Mouse (Mus musculus): ENCODE results near the gene Gm21885. TPM values are rescaled to one million over a fixed set of nuclear protein-coding genes. Genes with fewer than 3 reads are reported as not detected.

Gm21885 gene
- polyA plus RNA-seq, 1 experiment from 2014 or later, result not detected

GRCm38 (mm10) chr11:94323271-94323925 is 41.7 kb downstream of the Gm21885 start:
- 52% methylated on average over 5 of the region's 5 CpGs for WGBS
- Histone ChIP-seq H3K9me3 (no peaks in the 10 kb centered on the region), H3K27ac (peak overlapping the region; percentile 98; the same call in 1 of the 2 replicates), H3K4me3 (replicated peaks) (no peak overlapping the region), H3K4me2 (replicated peaks) (no peak overlapping the region), H3K9ac (replicated peaks) (no peak overlapping the region), H3K4me1 (replicated peaks) (peaks cover 40% of the 10 kb centered on the region), H3K27me3 (no peaks in the 10 kb centered on the region), H3K36me3 (peaks cover 3% of the 10 kb centered on the region; the same call in 1 of the 2 replicates)
- no peak for ATAC-seq

GRCm38 (mm10) chr11:94324618-94325017 is 42.9 kb downstream of the Gm21885 start:
- H3K27me3 ChIP-seq, result no peaks in the 10 kb centered on the region
- H3K9me3 ChIP-seq, result no peaks in the 10 kb centered on the region
- H3K36me3 ChIP-seq, result no peaks in the 10 kb centered on the region
- no peak for ATAC-seq
- 88% methylated on average over 5 of the region's 5 CpGs for WGBS
- H3K27ac ChIP-seq, result no peak overlapping the region
- peaks cover 41% of the 10 kb centered on the region for H3K4me1 ChIP-seq (replicated peaks)
- H3K9ac ChIP-seq (replicated peaks), result no peak overlapping the region
- no peak overlapping the region for H3K4me3 ChIP-seq (replicated peaks)
- H3K4me2 ChIP-seq (replicated peaks), result no peak overlapping the region

- Histone ChIP-seq H3K4me2 (replicated peaks) (peak overlapping the region; percentile 78), H3K36me3 (no peaks in the 10 kb centered on the region), H3K9me3 (no peaks in the 10 kb centered on the region), H3K4me1 (replicated peaks) (peaks cover 52% of the 10 kb centered on the region), H3K27ac (peak overlapping the region; percentile 99), H3K27me3 (no peaks in the 10 kb centered on the region), H3K4me3 (replicated peaks) (peak overlapping the region; percentile 70), H3K9ac (replicated peaks) (peak overlapping the region; percentile 60)
- ATAC-seq, result peak; percentile 86
- WGBS, result under 1% methylated on average over 10 of the region's 10 CpGs
Measured at GRCm38 (mm10) chr11:94326961-94327411, 45.3 kb downstream of the Gm21885 start.

- WGBS, result 1% methylated on average over 68 of the region's 78 CpGs
- peak within 1 kb of the TSS; percentile 70 for H3K4me3 ChIP-seq (replicated peaks)
- peak; percentile 90 for ATAC-seq
- no peaks in the 10 kb centered on the region for H3K9me3 ChIP-seq
- H3K27ac ChIP-seq, result peak within 1 kb of the TSS; percentile 99
- peaks cover 48% of the 10 kb centered on the region for H3K4me1 ChIP-seq (replicated peaks)
- H3K27me3 ChIP-seq, result no peaks in the 10 kb centered on the region
- H3K9ac ChIP-seq (replicated peaks), result peak within 1 kb of the TSS; percentile 95
- peak within 1 kb of the TSS; percentile 78 for H3K4me2 ChIP-seq (replicated peaks)
- no peaks in the 10 kb centered on the region for H3K36me3 ChIP-seq
Measured at GRCm38 (mm10) chr11:94327693-94328643, 46.3 kb downstream of the Gm21885 start, which contains the start of gene Ankrd40. Gene Ankrd40, plus strand, starts transcription at chr11:94328001.

- Histone ChIP-seq H3K27ac (peak overlapping the region; percentile 99), H3K36me3 (0 out of 2 replicates have a peak, but pooled peaks cover under 1% of the 10 kb centered on the region), H3K27me3 (no peaks in the 10 kb centered on the region), H3K9ac (replicated peaks) (peak overlapping the region; percentile 95), H3K4me2 (replicated peaks) (peak overlapping the region; percentile 78), H3K4me1 (replicated peaks) (peaks cover 46% of the 10 kb centered on the region), H3K9me3 (no peaks in the 10 kb centered on the region), H3K4me3 (replicated peaks) (peak overlapping the region; percentile 70)
- ATAC-seq, result no peak
- WGBS, result under 1% methylated on average over 10 of the region's 10 CpGs
Measured at GRCm38 (mm10) chr11:94328644-94329025, 47.0 kb downstream of the Gm21885 start.

GRCm38 (mm10) chr11:94329270-94329891 is 47.7 kb downstream of the Gm21885 start:
- Histone ChIP-seq H3K4me1 (replicated peaks) (peaks cover 46% of the 10 kb centered on the region), H3K9me3 (no peaks in the 10 kb centered on the region), H3K4me3 (replicated peaks) (0 out of 2 replicates have a peak overlapping the region, but pooled peaks have one; percentile 6), H3K4me2 (replicated peaks) (peak overlapping the region; percentile 78), H3K27ac (peak overlapping the region; percentile 35), H3K9ac (replicated peaks) (0 out of 2 replicates have a peak overlapping the region, but pooled peaks have one; percentile 3), H3K36me3 (peaks cover 6% of the 10 kb centered on the region), H3K27me3 (no peaks in the 10 kb centered on the region)
- no peak for ATAC-seq
- 43% methylated on average over 4 of the region's 4 CpGs for WGBS

DNA sequence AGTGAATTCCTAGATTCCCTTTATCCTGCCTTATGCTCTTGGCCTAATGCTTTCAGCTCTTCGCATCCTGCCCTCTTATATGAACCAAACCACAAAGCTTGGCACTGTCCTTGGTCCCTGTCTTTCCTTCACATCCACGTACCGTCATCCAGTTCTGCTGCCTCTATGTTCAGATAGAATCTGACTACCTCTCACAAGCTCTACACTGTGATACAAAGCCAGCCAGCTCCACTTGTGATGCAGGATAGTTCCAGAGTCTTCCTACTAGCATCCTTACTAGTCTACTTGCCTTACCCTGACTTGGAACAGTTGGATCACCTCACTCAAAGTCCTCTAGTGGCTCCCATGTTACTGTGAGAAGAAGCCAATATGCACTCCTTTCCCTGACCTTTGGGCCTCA is 48.5 kb downstream of the Gm21885 start:
- H3K4me2 ChIP-seq (replicated peaks), result no peak overlapping the region; the same call in 1 of the 2 replicates
- H3K4me3 ChIP-seq (replicated peaks), result no peak overlapping the region
- H3K36me3 ChIP-seq, result peaks cover 12% of the 10 kb centered on the region
- peaks cover 46% of the 10 kb centered on the region for H3K4me1 ChIP-seq (replicated peaks)
- no peaks in the 10 kb centered on the region for H3K9me3 ChIP-seq
- H3K27ac ChIP-seq, result no peak overlapping the region
- no peaks in the 10 kb centered on the region for H3K27me3 ChIP-seq
- 0 out of 2 replicates have a peak overlapping the region, but pooled peaks have one; percentile 4 for H3K9ac ChIP-seq (replicated peaks)
- no peak for ATAC-seq
- 93% methylated on average over 3 of the region's 3 CpGs for WGBS

- Histone ChIP-seq H3K27me3 (no peaks in the 10 kb centered on the region), H3K9me3 (no peaks in the 10 kb centered on the region), H3K4me2 (replicated peaks) (no peak overlapping the region), H3K4me1 (replicated peaks) (peaks cover 36% of the 10 kb centered on the region), H3K36me3 (peaks cover 23% of the 10 kb centered on the region), H3K27ac (no peak overlapping the region), H3K9ac (replicated peaks) (no peak overlapping the region), H3K4me3 (replicated peaks) (no peak overlapping the region)
- 94% methylated on average over 6 of the region's 6 CpGs for WGBS
- ATAC-seq, result no peak
Measured at GRCm38 (mm10) chr11:94332726-94333125, 51.1 kb downstream of the Gm21885 start.

DNA sequence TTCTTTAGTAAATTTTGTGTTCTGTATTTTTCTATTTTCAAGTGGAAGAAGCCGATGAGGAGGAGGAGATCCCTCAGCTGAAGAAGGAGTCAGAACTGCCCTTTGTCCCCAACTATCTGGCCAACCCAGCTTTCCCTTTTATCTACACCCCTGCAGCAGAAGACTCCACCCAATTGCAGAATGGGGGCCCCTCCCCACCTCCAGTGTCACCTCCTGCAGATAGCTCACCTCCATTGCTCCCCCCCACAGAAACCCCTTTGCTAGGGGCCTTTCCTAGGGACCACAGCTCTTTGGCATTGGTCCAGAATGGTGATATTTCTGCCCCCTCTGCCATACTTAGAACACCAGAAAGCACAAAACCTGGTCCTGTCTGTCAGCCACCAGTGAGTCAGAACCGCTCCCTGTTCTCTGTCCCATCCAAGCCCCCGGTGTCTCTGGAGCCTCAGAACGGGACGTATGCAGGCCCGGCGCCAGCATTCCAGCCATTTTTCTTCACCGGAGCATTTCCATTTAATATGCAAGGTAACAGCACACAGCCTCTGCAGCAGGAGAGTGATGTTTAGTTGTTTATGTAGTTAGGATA is 52.8 kb downstream of the Gm21885 start:
- Histone ChIP-seq H3K4me1 (replicated peaks) (peaks cover 26% of the 10 kb centered on the region), H3K27ac (no peak overlapping the region), H3K4me2 (replicated peaks) (no peak overlapping the region), H3K9ac (replicated peaks) (no peak overlapping the region), H3K27me3 (no peaks in the 10 kb centered on the region), H3K4me3 (replicated peaks) (no peak overlapping the region), H3K9me3 (no peaks in the 10 kb centered on the region), H3K36me3 (peaks cover 41% of the 10 kb centered on the region)
- WGBS, result 91% methylated on average over 8 of the region's 8 CpGs
- no peak for ATAC-seq
